Mouse (Mus musculus) midbrain, embryonic 12.5 days (tissue): Measurements from ENCODE around the gene Zfp933. TPM values are rescaled to one million over a fixed set of nuclear protein-coding genes. Genes with fewer than 3 reads are reported as not detected.
A peak's percentile ranks its signal among the peaks of the same experiment; 100 is the strongest.
"Not testable (repeated sequence)": the region's sequence is repeated elsewhere in the genome, so short reads cannot be mapped to it uniquely, and the experiment has no call there.

Source experiments
- ATAC-seq: fragments of 200-750 bp; cut with Nextera tagmentation; 2 replicates; pipeline ENCODE4 v1.8.0; 2017; ENCODE audit warnings: low read depth, moderate TSS enrichment, moderate library complexity; ENCODE audit not compliant: low FRiP score
- H3K27ac ChIP-seq: fragments of 300-500 bp; sonication (generic); replicated peaks from 2 replicates; pipeline ENCODE4 v1.5.1; 2016; ENCODE audit warnings: mild to moderate bottlenecking
- H3K27me3 ChIP-seq: fragments of 300-500 bp; sonication (generic); 2 replicates; pipeline ENCODE4 v1.6.1; 2016; ENCODE audit warnings: mild to moderate bottlenecking
- H3K36me3 ChIP-seq: fragments of 300-500 bp; sonication (generic); 2 replicates; pipeline ENCODE4 v1.6.1; 2016
- H3K4me1 ChIP-seq: fragments of 300-500 bp; sonication (generic); 2 replicates; pipeline ENCODE4 v1.6.1; 2016
- H3K4me2 ChIP-seq: fragments of 300-500 bp; sonication (generic); replicated peaks from 2 replicates; pipeline ENCODE4 v1.6.1; 2016; ENCODE audit warnings: mild to moderate bottlenecking, moderate library complexity
- H3K4me3 ChIP-seq: fragments of 300-500 bp; sonication (generic); 2 replicates; pipeline ENCODE4 v1.5.1; 2016; ENCODE audit warnings: mild to moderate bottlenecking
- H3K9ac ChIP-seq: fragments of 300-500 bp; sonication (generic); replicated peaks from 2 replicates; pipeline ENCODE4 v1.6.1; 2016; ENCODE audit warnings: mild to moderate bottlenecking, moderate library complexity
- H3K9me3 ChIP-seq: fragments of 300-500 bp; sonication (generic); 2 replicates; pipeline ENCODE4 v1.6.1; 2016; ENCODE audit warnings: mild to moderate bottlenecking
- WGBS: fragments of 180-500 bp; shearing (Covaris S2); methylation state at CpG from one replicate; pipeline ENCODE4 v1.1.7; 2016; 5-methylcytosine and 5-hydroxymethylcytosine counted together
- polyA plus RNA-seq: library from polyadenylated mRNA; unstranded; fragments of >200 nt; fragmentation: Nextera tagmentation; extraction: Ambion mirVana; gene quantifications from 2 replicates; pipeline ENCODE4 v1.2.1, GENCODE M21; 2016

Zfp933 gene
- polyA plus RNA-seq, 1 experiment from 2014 or later: 4.9 TPM

DNA sequence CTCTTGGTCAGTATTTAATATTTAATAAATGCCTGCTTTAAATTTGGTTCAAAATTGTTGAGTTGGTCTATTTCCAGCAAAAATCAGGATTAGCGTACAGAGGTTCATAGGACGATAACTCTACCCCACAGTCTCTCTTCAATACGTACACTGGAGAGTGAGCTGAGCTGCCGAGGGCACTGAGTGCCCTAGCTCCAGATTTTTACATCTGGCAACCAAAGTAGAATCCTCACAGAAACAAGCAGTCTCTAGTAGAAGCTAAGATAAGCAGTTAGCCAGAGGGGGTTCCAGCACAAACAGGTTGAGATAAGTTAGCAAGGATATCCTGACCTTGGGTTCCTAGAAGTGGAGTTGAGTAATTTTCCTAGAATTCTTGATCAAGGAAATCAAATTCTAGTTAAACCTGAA lies 422 bp upstream of the Zfp933 start:
- peak; percentile 78; the same call in 1 of the 2 replicates for ATAC-seq
- Histone ChIP-seq H3K4me3 (peak overlapping the region; percentile 64), H3K27me3 (no peaks in the 10 kb centered on the region), H3K36me3 (peaks cover 11% of the 10 kb centered on the region), H3K4me2 (peak overlapping the region; percentile 58), H3K9me3 (peaks cover 8% of the 10 kb centered on the region; the same call in 1 of the 2 replicates), H3K27ac (no peak overlapping the region), H3K4me1 (peaks cover 11% of the 10 kb centered on the region), H3K9ac (peak overlapping the region; percentile 49)
- 3% methylated on average over 4 of the region's 4 CpGs for WGBS

- H3K4me1 ChIP-seq: peaks cover 6% of the 10 kb centered on the region
- no peak overlapping the region for H3K27ac ChIP-seq
- H3K27me3 ChIP-seq: no peaks in the 10 kb centered on the region
- WGBS: 93% methylated on average over 3 of the region's 3 CpGs
- H3K4me3 ChIP-seq: no peak overlapping the region
- no peak for ATAC-seq
- H3K4me2 ChIP-seq: no peak overlapping the region
- H3K9me3 ChIP-seq: peaks cover 28% of the 10 kb centered on the region
- peaks cover 37% of the 10 kb centered on the region for H3K36me3 ChIP-seq
- H3K9ac ChIP-seq: no peak overlapping the region
These were observed 5.3 kb downstream of the Zfp933 start for GRCm38 (mm10) chr4:147842871-147843270.

DNA sequence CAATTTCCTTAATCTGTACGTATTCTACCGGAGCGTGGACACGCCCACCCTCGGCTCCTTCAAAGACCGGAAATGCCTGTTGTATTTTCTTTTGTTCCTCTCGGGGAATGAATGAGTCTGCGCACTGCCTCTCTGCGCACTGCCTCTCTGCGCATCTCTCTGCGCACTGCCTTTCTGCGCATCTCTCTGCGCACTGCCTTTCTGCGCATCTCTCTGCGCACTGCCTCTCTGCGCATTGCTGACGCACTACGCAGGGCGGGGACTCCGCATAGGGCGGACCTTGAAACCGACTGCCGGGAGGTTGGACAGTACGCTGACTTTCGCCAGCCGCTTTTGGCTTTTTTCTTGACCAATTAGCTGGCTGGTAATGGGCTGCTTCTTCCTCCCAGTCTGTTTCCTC lies 8.9 kb downstream of the Zfp933 start:
- H3K4me1 ChIP-seq, H3K27ac ChIP-seq, H3K4me3 ChIP-seq, H3K9ac ChIP-seq, H3K27me3 ChIP-seq, ATAC-seq, H3K4me2 ChIP-seq: not testable (repeated sequence)
- WGBS: 99% methylated on average over 18 of the region's 26 CpGs
- H3K9me3 ChIP-seq: peaks cover 27% of the 10 kb centered on the region
- peaks cover 28% of the 10 kb centered on the region for H3K36me3 ChIP-seq

DNA sequence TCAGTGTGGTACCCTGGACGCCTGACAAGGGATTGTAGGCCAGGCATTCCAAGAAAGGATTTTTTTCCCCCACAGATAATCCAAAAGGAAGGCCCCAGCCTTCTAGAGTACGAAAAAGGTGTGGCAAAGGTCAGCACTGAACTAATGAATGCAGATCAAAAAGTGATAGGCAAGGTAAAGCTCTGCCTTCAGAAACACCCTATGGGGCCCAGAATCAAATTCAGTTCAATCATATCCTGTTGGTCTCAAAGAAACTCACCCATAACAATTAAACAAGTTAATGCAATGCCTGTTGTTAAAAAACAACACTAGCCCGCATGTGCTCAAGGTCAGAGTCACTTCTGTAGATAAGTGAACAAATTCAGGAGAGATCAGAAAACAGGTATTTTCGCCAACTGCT lies 23.8 kb downstream of the Zfp933 start:
- Histone ChIP-seq H3K4me2 (no peak overlapping the region), H3K27me3 (no peaks in the 10 kb centered on the region), H3K36me3 (peaks cover 74% of the 10 kb centered on the region), H3K9ac (no peak overlapping the region), H3K4me3 (no peak overlapping the region), H3K4me1 (no peaks in the 10 kb centered on the region), H3K27ac (no peak overlapping the region), H3K9me3 (peaks cover 76% of the 10 kb centered on the region)
- no peak for ATAC-seq
- WGBS: 94% methylated on average over 4 of the region's 4 CpGs

DNA sequence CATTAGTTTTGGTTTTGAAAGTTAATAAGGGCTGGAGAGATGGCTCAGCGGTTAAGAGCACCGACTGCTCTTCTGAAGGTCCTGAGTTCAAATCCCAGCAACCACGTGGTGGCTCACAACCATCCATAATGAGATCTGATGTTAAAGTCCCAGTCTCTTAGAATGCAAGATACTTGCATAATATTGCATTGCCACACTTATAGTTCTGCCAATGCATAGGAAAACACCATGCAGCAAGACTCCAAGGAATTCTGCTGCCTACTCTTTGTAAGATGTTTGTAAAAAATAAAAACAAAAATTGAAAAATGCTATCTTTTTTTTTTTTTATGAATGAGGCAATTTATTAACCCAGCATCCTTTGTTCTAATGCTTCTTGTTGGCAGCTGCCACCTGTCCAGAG lies 26.8 kb downstream of the Zfp933 start:
- H3K9ac ChIP-seq, H3K4me2 ChIP-seq, H3K27ac ChIP-seq, H3K4me1 ChIP-seq, H3K27me3 ChIP-seq, H3K4me3 ChIP-seq: not testable (repeated sequence)
- ATAC-seq: 0 out of 2 replicates have a peak, but pooled peaks have one; percentile 9
- Histone ChIP-seq H3K9me3 (peaks cover 64% of the 10 kb centered on the region), H3K36me3 (peaks cover 44% of the 10 kb centered on the region)
- WGBS: 88% methylated on average over 3 of the region's 3 CpGs

GRCm38 (mm10) chr4:147819659-147820058 lies 28.5 kb downstream of the Zfp933 start:
- not testable (repeated sequence) for H3K4me1 ChIP-seq, ATAC-seq, H3K4me3 ChIP-seq, H3K27ac ChIP-seq, H3K27me3 ChIP-seq, H3K9ac ChIP-seq, H3K4me2 ChIP-seq
- H3K9me3 ChIP-seq: peaks cover 50% of the 10 kb centered on the region
- WGBS: 80% methylated on average over 7 of the region's 7 CpGs
- peaks cover 27% of the 10 kb centered on the region for H3K36me3 ChIP-seq

DNA sequence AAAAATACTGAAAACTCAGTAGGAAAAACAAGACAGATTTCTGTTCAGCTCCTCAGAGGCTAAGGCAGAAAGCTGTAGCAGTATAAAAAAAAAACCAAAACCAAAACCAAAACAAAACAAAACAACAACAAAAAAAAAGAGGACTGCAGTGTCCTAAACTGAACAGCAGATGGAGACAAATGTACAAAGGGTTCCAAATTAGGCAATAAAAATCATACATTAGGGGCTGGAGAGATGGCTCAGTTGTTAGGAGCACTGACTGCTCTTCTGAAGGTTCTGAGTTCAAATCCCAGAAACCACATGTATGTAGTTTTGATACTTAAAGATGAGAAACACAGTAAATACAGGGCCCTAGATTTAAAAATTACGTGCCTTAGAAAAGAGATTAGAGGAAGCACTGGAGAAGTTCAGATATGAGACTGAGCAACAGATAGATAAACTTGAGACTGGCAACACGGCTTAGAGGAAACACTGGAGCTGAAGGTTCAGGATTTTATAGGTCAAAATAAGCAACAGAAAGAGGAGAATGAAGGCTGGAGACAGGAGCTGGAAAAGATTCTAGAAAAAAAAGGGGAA lies 33.5 kb downstream of the Zfp933 start:
- 91% methylated on average over 2 of the region's 2 CpGs for WGBS
- Histone ChIP-seq H3K9ac (no peak overlapping the region), H3K27me3 (no peaks in the 10 kb centered on the region), H3K36me3 (no peaks in the 10 kb centered on the region), H3K9me3 (peaks cover 14% of the 10 kb centered on the region), H3K4me1 (no peaks in the 10 kb centered on the region), H3K27ac (no peak overlapping the region), H3K4me2 (no peak overlapping the region), H3K4me3 (no peak overlapping the region)
- no peak for ATAC-seq

DNA sequence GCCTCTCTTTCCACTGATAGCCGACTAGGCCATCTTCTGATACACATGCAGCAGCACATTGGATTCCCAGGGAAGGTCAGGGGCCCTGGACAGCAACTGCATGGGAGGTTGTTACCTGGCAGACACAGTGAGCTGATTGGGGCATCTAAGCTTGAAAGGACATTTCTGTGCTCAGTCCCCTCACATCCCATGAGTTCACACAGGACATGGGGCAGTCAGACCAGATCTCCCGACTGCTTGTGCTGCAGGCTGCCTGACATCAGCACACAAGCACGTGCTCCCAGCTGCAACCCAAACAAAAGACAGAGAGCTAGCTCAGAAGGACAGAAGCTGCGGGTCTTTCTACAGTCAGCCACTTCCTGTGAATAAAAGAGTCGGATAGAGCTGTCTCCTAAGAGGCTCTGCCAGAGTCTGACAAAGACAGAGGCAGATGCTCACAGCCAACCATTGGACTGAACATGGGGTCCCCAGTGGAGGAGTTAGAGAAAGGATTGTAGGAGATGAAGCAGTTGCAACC lies 34.9 kb downstream of the Zfp933 start:
- Histone ChIP-seq H3K9ac (no peak overlapping the region), H3K27me3 (no peaks in the 10 kb centered on the region), H3K4me1 (no peaks in the 10 kb centered on the region; the same call in 1 of the 2 replicates), H3K4me3 (no peak overlapping the region), H3K4me2 (no peak overlapping the region), H3K9me3 (peaks cover 7% of the 10 kb centered on the region), H3K27ac (no peak overlapping the region), H3K36me3 (no peaks in the 10 kb centered on the region)
- WGBS: 47% methylated on average over 5 of the region's 5 CpGs
- ATAC-seq: 0 out of 2 replicates have a peak, but pooled peaks have one; percentile 33

DNA sequence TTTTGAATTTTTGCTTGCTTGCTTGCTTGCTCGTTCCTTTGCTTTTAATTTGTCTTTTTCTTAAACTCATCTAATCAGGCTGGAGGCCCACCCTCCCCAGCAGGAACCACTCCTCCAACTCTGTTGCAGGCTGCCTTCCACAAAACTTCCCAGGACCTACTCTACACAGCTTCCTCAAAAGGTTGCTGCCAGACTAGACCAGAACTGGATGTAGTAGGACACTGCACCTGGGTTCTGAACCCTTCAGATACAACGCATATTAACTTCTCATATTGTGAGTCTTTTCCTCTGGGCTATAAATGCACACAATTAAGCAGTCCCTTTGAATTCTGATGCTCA lies 38.2 kb downstream of the Zfp933 start:
- H3K27ac ChIP-seq, H3K27me3 ChIP-seq, ATAC-seq, H3K36me3 ChIP-seq, H3K4me1 ChIP-seq, H3K9ac ChIP-seq, H3K9me3 ChIP-seq: not testable (repeated sequence)
- WGBS: 53% methylated on average over 2 of the region's 2 CpGs
- H3K4me2 ChIP-seq: peak overlapping the region; percentile 69
- peak overlapping the region; percentile 47 for H3K4me3 ChIP-seq

- WGBS: 16% methylated on average over 15 of the region's 15 CpGs
- peak within 1 kb of the TSS; percentile 47 for H3K4me3 ChIP-seq
- peak; percentile 65; the same call in 1 of the 2 replicates for ATAC-seq
- H3K27me3 ChIP-seq, H3K27ac ChIP-seq, H3K4me1 ChIP-seq, H3K9me3 ChIP-seq, H3K36me3 ChIP-seq: not testable (repeated sequence)
- H3K4me2 ChIP-seq: peak within 1 kb of the TSS; percentile 69
- peak within 1 kb of the TSS; percentile 59 for H3K9ac ChIP-seq
These were observed 38.7 kb downstream of the Zfp933 start, which contains the start of gene Zfp984 for GRCm38 (mm10) chr4:147809292-147809965. Gene Zfp984 (minus strand): TSS chr4:147809788.

- H3K27me3 ChIP-seq, H3K36me3 ChIP-seq, H3K4me1 ChIP-seq, H3K9ac ChIP-seq, H3K27ac ChIP-seq, H3K9me3 ChIP-seq, H3K4me3 ChIP-seq: not testable (repeated sequence)
- WGBS: 84% methylated on average over 4 of the region's 4 CpGs
- peak; percentile 65; the same call in 1 of the 2 replicates for ATAC-seq
- H3K4me2 ChIP-seq: peak overlapping the region; percentile 69; the same call in 1 of the 2 replicates
These were observed 39.7 kb downstream of the Zfp933 start for GRCm38 (mm10) chr4:147808483-147808882.

DNA sequence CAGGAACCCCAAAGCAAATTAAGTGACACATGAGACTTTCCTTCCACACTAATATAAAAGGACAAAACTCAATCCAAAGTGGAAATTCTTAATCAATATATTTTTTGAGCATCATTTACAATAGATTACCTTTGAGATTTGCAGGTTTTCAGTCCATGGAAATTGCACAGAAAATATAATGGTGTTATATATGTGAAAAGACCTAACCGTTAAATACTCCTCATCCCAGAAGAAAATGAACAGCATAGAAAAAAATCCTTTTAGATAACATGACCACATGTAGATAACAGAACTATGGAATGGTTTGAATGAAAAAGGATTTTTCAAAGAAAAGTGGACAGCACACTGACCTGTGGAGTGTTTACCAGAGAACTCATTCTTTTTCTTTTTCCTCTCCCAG lies 52.9 kb downstream of the Zfp933 start:
- ATAC-seq, H3K4me3 ChIP-seq: not testable (repeated sequence)

More for the DNA sequence above, 52.9 kb downstream of the Zfp933 start:
- peaks cover 31% of the 10 kb centered on the region for H3K9me3 ChIP-seq
- 88% methylated on average over 1 of the region's 1 CpGs for WGBS
- not testable (repeated sequence) for H3K27ac ChIP-seq, H3K36me3 ChIP-seq, H3K4me1 ChIP-seq, H3K4me2 ChIP-seq, H3K9ac ChIP-seq, H3K27me3 ChIP-seq
